Mouse (Mus musculus) cerebellum, adult 2 months (tissue): ENCODE data around the gene Atp6v0b.

ENCODE experiments used
- CTCF ChIP-seq: fragments of 200-500 bp; IDR thresholded peaks from 2 replicates; pipeline ENCODE4 v1.5.1; 2011; ENCODE audit warnings: low read depth, mild to moderate bottlenecking, control low read depth, low read length, moderate library complexity, borderline replicate concordance; ENCODE audit not compliant: insufficient read depth
- POLR2A ChIP-seq: fragments of 200-500 bp; IDR thresholded peaks from 2 replicates; pipeline ENCODE4 v1.6.1; 2011; ENCODE audit warnings: low read length, control low read depth, borderline replicate concordance; ENCODE audit not compliant: insufficient read depth

DNA sequence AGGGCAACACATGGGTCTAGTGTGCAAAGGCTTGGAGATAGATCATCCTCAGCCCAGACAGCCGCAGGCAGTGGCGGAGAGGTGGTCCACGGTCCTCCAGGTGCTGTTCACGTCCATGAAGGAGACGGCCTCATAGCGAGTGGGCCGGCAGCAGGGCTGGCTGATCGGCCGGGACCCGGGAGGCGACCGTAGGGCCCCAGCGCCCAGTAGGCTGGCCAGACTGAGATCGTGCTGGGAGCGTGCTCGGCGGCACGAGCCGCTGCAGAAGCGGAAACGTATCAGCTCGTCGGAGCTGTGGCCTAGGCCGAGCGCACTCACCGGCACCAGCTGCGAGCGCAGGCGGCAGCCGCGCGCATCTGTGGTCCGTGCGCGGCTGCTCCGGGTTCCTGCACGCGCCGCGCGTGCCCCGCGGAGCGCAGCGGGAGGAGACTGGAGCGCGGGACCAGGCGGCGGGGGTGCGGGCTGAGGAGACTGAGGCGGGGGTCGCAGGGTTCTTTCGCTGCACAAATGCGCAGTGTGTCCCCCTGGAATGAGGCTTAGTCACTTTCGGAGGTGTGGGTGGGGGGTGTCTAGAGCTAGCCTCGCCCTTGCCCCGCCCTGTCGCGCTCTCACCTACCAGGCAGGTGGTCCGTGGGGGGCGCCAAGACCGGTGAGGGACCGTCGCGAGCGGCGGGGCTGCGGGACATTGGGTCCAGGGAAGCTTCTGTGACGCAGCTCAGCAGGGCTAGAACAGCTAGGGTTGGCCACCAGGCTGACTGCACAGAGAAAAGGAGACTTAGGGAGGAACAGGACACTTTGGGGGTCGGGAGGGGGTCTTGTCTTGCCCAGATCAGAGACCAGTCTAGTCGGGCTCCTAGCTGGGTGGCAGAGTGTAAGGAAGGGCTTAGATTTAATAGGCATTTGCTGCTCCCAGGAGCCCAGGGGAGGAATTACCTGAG is 39.7 kb upstream of the Atp6v0b start:
- TF ChIP-seq POLR2A = no peak
- peak; percentile 49; the same call in 1 of the 2 replicates for TF ChIP-seq CTCF
